Mouse (Mus musculus) thymus, adult 18-20 months (tissue): Measurements from ENCODE around the gene Ehd4.

Experiments
- DNase-seq, 2 experiments: peaks; one replicate each; pipeline ENCODE4 v3.0.0; 2022; ENCODE audit warnings: mixed read lengths in 2 of 2

The Ehd4 gene

GRCm38 (mm10) chr2:120141671-120142070 is 12.7 kb downstream of the Ehd4 start:
- no peak for DNase-seq

- no peak for DNase-seq
These were observed 14.1 kb downstream of the Ehd4 start for GRCm38 (mm10) chr2:120140326-120140725.

- DNase-seq, result no peak
These were observed 15.3 kb downstream of the Ehd4 start for GRCm38 (mm10) chr2:120139091-120139490.

DNA sequence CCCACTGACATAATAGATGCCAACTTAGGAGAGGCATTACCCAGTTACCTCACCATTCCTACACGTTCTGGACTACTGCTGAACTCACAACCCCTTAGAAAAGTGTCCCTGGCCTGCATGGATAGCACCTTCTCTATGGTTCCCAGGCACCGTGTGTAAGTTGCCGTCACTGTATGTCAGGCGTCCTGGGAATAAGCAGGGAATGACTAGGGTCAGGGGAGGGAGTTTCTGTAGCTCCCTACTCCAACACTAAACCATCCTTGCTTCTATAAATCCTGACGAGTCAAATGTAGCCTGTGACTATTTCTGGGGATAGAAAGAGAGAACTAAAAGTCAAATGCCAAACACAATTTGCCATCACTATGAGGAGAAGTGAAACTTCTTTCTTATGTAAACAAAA is 17.1 kb downstream of the Ehd4 start:
- DNase-seq, result no peak

DNA sequence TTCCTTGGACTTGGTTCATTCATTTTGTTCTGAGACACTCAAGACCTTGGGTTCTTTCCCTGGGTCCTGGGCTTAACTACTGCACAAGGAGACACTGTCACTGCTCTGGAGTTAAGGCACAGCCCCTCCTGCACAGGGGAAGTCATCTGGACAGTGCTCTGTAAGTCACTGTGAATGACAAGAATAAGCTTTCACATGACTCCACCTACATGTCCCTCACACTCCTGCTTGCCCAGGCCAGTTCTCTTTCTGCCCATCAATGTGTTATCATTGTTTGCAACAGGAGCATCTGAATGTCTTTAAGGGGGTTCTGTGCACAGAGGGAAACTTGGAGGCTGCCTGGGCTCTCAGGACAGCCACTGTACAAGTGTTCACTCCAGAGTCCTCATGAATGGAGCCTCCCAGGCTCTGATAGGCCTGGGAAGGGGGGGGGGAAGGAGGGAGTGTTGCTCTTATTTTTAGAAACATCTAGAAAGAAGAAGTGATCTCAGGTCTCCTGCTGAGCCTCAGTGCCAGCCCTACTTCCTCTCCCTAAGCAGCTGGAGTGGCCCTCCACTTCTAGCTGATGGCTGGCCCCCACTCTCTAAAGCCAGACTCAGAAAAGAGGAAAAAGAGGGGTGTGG is 19.8 kb downstream of the Ehd4 start:
- DNase-seq, result no peak

GRCm38 (mm10) chr2:120131881-120132280 is 22.5 kb downstream of the Ehd4 start:
- no peak for DNase-seq

DNA sequence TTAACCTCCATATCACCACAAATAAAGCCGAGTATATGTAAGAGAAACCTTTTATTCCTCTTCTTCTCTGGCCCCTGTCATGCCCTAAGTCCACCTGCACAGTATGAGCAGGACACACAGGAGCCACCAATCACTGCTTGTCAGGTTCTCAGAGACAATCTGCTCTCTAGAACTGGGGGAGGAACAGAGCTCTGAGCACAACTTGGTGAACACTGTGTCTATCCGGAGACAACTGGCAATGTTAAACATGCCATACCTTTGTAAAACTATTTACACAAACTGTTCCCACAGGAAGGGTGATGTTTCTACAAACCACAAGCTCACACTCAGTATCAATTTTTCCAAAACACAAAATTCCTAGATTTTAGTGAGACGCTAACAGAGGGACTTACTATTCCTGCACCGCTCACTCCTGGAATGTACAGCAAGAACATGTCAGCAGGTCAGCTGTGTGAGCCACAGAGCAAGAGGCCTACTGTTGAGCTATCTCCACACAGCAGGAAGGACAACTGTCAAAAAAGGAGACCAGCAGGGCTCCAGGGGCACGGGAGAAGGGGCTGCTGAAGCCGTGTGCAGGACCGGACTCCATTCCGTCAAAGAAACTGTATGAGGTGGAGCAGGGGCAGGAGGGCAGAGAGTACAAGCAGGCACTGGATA is 25.0 kb downstream of the Ehd4 start:
- no peak for DNase-seq

GRCm38 (mm10) chr2:120128611-120129051 is 25.8 kb downstream of the Ehd4 start:
- DNase-seq, result no peak

DNA sequence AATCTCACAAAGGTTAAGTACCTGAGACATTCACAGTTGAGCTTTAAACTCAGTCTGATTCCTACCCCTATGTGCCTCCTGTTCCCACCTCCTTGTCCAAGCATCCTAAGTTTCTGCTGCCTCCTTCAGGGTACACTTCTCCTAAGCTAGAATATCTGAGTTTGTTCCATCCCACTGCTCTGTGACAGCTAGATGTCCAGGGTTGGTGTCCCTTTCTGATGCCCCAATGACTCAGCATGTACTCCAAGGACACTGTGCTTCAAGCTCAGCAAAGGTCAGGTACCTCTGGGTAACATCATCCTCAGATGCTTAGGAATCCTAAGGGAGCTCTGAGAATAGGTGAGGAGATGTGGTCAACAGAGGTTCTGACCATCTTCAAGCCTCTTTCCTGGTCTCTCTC is 26.4 kb downstream of the Ehd4 start:
- no peak for DNase-seq

GRCm38 (mm10) chr2:120126901-120127300 is 27.5 kb downstream of the Ehd4 start:
- DNase-seq, result no peak

DNA sequence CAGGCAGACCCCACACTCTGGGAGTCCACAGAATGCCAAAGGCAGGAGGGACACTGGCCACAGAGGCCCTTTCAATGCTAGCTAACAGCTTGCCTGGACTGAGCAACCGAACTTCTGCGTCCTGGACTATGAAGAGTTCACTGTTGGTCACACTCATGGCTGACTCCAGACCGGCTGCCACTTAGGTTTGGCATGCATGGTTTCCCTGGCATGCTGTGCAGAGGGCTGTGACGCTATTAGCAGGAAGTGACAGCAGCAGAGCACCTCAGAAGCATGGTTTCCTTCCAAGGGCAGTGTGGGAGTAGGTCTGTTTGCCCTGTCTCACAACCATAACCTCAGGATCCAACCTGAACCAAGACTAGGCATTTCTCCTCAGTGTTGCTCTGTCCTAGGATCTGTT is 28.0 kb downstream of the Ehd4 start:
- DNase-seq, result no peak

- DNase-seq, result no peak
These were observed 28.9 kb downstream of the Ehd4 start for GRCm38 (mm10) chr2:120125461-120125860.

DNA sequence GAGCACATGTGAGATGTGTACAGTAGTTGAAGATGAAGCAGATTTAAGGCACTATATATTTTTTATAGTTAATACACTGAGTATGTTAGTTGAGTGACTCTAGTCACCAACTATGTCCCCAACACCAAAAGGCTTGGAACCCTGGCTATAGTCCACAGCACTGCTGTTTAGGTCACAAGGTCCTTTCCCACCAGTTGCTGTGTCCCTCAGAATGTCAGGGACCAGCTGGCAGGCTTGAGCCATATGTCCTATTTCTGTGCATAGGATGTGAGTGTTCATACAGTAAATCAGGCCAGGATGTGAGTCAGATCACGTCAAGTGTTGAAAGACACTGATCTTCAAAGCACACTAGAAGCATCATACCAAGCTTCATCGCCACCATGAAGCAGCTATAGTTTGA is 29.5 kb downstream of the Ehd4 start:
- no peak for DNase-seq

- no peak for DNase-seq
These were observed 30.3 kb downstream of the Ehd4 start for GRCm38 (mm10) chr2:120124096-120124495.

DNA sequence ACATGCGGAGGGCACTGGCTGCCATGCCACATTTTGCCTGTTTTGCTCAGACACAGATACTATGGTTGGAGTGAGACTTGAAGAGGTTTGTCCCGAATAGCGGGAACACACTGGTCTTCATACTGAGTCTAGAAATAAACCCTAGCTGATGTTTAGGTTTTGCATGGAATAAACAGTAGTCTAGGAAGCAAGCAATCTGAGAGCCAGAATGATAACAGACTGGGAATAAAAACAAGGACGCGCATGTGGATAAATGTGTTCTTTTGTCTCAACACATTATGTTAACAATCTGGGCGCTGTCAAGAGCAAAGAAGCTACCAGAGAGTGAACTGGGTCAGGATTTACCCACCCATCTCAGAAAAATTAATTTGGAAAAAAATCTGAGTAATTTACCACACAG is 31.4 kb downstream of the Ehd4 start:
- no peak for DNase-seq

- no peak for DNase-seq
These were observed 37.1 kb downstream of the Ehd4 start for GRCm38 (mm10) chr2:120117346-120117745.

- DNase-seq, result no peak
These were observed 38.0 kb downstream of the Ehd4 start for GRCm38 (mm10) chr2:120116362-120116761.

- DNase-seq, result no peak
These were observed 39.4 kb downstream of the Ehd4 start for GRCm38 (mm10) chr2:120114977-120115376.

- DNase-seq, result no peak
These were observed 40.4 kb downstream of the Ehd4 start for GRCm38 (mm10) chr2:120113963-120114362.

DNA sequence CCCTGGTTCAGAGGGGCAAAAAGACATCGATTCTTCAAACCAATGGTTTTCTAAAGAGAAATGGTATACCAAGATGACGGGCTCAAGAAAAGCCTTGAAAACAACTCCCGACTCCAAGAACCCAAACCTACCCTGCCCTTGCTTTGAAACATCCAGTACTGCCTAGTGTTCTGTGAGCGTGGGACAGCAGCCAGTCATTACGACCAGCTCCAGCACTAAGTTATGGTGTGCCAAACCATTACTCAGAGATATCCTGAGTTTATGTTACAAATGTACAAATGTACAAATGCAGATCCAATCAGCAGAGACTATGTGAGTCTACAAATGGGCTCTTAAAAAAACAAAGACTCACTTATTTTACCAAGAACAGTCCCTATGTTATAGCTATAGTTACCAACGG is 40.9 kb downstream of the Ehd4 start:
- no peak for DNase-seq

DNA sequence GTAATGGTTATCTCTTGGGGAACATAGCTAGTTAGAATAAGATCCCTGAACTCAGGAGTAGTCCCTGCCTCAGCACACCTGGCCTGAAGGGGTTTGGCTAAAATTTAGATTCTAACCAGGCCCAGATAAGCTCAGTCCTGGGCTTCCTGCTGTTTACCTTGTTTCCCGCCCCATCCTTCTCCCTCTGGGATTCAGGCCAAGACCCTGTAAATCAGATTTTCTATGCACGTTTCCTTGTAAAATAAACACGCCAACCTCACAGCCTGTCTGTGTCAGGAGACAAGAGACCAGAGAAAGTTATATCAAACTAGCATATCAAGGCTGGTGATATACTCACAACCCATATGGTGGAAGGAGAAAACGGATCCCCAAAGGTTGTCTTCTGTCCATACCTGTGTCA is 42.8 kb downstream of the Ehd4 start:
- no peak for DNase-seq

GRCm38 (mm10) chr2:120111172-120111571 is 43.2 kb downstream of the Ehd4 start:
- no peak for DNase-seq

DNA sequence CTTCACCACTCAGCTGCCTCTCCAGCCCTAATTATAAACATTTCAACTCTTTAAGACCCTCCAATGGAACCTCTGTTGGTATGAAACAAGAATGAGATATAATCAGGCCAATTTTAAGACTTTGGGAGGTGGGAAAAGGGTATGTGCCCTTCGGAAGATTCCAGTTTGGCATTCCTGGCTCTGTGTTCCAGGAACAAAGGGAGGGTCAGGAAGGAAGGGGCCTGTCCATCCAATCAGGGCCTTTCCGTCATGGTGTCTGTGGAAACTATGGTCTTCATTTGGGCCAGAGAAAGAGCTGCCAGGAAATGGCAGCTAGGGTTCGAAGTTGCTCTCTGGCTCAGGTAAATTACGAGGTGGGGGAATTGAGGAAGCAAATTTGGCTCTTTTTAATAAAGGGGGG is 46.3 kb downstream of the Ehd4 start:
- DNase-seq, result no peak

DNA sequence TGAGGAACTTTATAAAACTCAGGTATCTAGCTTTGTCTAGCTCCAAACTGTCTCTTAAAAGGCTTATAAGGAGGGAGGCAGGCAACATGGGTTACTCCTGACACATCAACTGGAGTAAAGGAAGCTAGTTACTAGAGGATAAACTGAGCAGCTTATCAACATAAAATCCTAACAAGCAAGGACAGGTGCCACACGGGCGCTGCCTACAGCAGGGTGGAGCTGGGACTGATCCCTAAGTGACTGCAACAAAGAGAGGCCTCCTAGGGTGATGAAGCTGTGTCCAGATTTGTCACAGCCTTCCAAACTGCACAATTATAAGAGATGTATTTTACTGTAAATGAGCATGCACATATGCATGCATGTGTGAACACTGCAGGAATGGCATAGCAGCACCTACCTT is 47.0 kb downstream of the Ehd4 start:
- no peak for DNase-seq

DNA sequence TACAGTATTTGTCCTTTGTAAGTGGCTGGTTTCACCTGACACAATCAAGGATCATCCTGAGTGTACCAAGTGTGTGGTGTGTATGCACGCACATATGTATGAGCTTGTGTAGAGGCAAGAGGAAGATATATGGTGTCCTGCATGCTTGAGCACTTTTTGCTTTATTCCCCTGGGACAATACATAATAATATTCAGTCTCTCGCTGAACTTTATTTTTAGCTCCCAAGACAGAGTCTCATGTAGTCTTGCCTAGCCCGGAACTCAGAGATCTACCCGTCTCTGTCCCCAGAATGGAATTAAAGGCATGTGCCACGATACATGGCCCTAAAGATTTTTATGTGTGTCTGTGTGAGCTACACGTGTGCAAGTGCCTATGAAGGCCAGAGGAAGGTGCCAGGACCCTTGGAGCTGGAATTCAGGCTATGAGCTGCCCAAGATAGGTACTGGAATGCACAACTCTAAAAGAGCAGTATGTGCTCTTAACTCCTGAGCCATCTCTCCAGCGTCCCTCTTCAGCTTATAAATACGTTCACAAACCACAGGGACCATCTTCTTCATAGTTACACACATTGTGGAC is 47.9 kb downstream of the Ehd4 start:
- no peak for DNase-seq
